Mouse (Mus musculus) 3T3-L1 (cell line): ENCODE results near the gene Wapl.

Experiments used
- DNase-seq: peaks from one replicate; pipeline ENCODE4 v3.0.0-alpha.2; 2015; ENCODE audit warnings: low read depth, low spot score

Gene Wapl

DNA sequence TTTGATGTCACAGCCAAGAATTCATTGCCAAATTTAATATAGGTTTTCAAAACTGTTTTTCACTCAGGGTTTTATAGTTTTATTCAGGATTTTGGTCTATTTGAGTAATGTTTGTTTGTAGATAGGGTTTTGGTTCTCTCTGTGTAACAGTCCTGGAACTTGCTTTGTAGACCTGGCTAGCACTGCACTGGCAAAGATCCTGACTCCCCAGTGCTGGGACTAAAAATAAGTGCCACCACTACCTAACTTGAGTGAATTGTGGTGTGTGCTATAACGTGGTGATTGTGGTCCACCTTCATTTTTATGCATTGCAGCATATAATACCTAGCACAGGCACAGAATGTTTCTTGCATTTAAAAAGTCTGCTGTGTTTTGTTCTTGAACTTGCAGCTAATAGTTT is 23.6 kb downstream of the Wapl start:
- no peak for DNase-seq

DNA sequence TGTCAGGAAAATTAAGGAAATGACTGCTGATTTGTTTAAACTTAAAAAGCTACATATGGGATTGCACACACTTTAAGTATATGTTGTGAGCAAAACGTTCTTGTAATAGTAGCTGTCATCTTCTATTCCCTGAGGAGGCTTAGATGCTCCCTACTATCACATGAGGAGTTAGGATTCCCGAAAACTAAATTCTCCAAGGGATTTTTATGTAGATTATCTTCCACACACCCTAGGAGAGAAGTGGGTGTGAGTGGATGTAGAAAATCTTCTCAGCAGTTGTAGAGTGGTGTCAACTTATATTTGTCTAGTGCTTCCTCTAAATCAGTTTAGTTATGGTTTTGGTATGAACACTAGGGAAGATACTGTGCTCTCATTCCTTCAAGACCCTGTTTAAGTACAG is 36.5 kb downstream of the Wapl start:
- no peak for DNase-seq

GRCm38 (mm10) chr14:34712027-34712426 is 38.3 kb downstream of the Wapl start:
- no peak for DNase-seq

DNA sequence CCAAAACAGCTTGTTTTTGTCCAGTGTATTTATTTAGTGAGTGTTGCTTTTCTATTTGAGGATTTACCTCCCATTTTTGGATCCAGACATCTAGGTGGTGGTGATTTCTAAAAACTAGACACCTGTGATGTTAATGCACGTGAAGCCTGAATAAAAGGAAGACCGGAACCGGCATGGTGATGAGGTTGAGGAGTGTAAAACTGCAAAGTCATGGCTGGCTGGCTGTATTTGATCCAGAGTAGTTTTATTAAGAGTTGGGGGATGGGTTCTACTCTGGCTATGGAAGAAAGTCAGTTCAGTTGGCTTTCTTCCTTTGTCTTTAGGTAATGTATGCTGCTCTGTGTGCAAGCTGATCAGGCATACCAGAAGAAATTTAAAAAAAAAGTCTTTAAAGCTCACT is 39.1 kb downstream of the Wapl start:
- no peak for DNase-seq

DNA sequence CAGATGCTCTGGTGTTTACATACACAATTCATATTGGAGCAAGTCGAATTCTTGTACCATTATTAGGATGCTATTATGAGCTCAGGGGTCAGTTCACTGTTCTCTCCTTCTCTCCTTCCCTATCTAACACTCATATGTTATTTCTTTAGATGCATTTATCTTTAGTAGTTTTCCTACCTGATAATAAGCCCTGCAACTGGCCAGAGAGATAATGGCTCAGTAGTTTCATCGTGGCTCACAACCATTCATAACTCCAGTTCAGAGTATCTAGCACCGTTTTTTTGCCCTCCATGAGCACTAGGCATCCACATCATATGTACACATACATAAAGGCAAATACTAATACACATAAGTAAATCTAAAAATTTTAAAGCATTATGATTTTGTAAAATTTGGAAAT is 44.4 kb downstream of the Wapl start:
- no peak for DNase-seq

DNA sequence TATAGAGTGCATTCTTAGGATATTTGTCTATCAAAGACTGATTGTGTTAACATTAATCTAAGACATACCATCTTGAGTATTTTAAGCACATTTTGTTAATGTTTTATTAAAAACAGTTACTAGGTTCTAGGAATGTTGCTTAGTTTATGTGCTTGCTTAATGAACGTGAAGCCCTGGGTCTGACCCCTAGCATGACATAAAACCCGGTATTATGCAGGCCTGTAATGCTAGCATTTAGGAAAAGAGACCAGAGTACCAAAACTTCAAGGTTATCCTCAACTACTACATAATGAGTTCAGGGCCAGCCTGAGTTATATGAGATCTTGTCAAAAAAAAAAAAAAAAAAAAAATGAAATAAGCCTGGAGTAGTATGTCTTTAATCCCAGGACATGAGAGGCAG is 54.0 kb downstream of the Wapl start:
- DNase-seq: no peak

GRCm38 (mm10) chr14:34735405-34735804 is 61.7 kb downstream of the Wapl start:
- DNase-seq: peak; percentile 47

GRCm38 (mm10) chr14:34745401-34745800 is 71.7 kb downstream of the Wapl start:
- DNase-seq: no peak

DNA sequence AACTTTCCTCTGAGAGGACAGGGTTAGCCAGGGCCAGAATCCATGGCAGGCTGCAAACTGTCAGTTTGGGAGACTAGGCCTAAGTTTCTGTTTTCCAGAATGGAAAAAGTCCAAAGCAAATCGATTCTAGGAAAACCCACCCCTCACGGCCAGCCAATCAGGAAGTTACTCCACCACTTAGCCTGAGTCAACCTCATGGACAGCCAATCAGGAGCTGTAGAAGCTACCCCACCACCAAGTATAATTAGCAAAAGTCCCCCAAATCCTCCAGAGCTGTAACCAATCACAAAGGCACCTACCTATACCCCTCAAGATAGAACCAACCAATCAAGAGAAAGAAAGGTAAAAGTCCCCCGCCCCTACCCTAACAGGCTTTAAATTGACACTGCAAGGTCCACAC is 82.0 kb downstream of the Wapl start:
- DNase-seq: no peak

DNA sequence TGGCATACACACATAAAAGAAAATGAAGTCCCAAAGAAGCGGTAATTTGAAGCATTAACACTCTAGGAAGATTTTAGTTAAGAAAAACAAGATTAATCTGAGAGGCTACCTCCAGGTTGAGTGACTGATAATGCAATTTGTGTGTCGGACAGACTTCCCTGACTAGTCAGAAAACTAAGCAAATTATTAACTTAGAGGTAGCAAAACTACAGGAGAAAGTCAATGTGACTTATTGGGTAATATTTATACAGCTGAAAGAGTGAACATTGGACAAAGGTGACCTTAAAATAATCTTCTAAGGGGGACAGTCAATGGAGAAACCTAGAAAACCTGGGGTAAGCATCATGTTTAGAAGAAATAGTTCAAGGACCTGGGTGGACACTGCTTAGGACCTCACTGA is 86.2 kb downstream of the Wapl start:
- DNase-seq: no peak

- DNase-seq: no peak
Observed at GRCm38 (mm10) chr14:34761082-34761959, 87.6 kb downstream of the Wapl start.

- peak; percentile 59 for DNase-seq
Observed at GRCm38 (mm10) chr14:34762682-34763081, 89.0 kb downstream of the Wapl start.

DNA sequence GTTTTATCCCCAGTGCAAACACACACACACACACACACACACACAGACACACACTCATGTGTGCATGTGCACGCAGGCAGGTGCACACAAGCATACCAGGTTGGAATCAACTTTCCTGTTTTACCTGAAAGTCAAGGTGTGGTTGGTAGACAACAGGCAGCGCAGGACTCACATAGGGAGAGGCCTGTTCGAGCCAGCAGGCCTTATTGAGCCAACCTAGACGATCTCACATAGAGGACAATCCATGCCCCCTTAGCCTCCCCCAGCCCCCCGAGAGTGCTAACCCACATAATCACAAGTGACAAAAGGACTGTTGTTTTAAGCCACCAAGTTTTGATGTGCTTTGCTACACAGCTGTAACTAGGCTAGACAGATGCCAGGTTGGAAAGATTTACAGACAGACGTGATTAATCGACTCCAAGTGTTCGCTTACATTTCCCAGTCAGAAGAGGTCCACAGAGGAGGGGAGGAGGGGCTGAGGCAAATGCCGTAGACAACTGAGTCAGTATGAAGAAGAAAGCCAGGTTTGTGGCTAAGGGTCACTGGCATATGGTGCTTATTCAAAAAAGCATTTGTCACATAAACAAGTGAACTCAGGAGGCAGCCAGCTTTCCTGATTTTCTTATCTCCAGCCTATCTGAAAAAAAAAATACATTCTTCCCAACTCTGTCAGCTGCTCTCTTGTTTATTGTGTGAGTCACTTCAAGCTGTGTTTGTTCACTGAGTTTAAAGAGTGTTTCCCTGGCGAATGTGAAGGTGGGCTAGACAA is 90.2 kb downstream of the Wapl start:
- DNase-seq: peak; percentile 91

GRCm38 (mm10) chr14:34764908-34765307 is 91.2 kb downstream of the Wapl start:
- DNase-seq: no peak

DNA sequence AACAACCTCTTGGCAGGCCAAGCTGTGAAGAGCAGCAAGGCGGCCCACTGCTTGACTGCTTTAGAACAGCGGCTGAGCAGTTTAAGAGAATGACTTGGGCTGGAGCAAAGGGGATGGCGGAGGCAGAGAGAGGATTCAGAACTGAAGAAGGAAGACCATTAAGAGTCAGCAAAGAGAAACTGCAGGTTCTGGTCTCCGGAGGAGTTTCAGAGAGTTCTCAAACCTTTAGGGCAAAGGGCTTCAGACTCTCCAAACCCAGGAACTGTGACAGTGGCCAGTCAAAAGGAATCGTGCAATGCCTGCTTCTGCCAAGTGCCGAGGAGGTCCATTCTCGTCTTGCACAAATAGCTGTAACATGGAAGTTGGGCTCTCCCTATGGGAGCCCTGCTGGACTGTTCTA is 91.7 kb downstream of the Wapl start:
- no peak for DNase-seq

GRCm38 (mm10) chr14:34766181-34766580 is 92.5 kb downstream of the Wapl start:
- DNase-seq: no peak

DNA sequence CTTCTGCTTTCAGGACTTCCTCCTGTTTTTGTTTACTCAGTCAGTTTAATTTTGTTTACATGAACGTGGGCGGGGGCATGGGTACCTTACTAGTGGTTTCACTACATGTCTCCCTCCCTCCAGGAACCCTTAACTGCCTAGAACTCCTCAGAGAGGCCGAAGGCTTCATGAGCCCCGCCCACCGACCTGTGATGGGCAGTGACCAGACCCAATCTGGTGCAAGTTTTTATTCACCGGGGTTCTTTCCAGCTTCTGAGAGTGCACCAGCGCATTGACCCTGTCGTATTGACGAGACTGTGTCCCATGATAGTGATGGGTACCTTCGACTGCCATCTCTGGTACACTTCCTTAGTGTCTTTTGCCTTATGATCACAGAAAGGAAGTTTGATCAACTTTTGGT is 94.6 kb downstream of the Wapl start:
- DNase-seq: peak; percentile 69

DNA sequence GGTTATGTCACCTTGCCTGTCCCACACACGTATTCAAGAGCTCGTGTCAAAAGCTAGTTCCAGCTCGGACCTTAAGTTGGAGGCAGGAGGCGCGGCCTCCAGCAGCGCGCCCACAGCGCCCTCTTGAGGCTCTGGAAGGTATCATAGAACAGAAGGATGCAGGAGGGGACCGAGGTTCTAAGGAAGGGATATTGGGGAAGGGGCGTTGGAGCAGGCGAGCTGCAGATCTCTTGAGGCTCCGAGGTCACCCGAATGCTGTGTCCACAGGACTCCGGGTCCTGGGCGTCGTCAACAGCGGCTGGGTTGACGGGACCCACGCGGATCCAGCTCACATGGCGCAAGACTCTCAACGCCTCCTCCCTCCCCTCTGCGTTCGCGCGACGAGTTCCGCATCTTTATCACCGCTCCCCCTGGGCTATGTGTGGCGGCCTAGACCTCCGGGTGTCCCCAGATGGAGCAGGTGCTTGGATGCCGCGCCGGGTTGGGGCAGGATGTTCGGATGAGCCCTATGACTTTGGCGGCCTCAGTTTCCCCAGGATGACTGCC is 95.4 kb downstream of the Wapl start:
- peak; percentile 63 for DNase-seq

DNA sequence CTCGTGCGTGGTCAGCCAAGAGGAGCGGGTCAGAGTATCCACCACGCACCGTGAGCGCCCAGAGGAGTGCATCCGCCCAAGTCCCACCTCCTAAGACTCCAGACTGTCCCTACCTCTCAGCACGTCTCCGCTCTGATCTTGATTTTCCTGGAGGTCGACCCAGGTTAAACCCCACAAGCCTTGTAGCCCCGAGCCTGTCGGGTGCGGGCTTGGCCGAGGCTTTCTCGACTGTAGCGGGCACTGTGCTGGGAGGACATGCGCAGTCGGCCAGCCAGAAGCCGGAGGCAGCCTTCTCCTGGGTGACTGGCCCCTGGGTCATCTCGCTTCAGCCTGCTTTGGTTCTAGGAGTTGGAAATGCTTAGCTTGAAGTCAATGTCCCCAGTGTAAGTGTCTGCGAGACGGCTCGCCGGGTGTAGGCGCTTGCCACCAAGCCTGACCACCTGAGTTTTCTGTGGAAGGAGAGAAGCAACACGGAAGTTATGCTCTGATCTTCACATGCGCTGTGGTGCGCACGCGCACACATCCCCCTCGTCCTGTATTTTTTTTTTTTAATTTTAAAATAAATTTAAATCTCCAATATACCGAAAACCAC is 95.9 kb downstream of the Wapl start:
- DNase-seq: no peak

GRCm38 (mm10) chr14:34770467-34770866 is 96.7 kb downstream of the Wapl start:
- DNase-seq: no peak

GRCm38 (mm10) chr14:34771601-34772000 is 97.9 kb downstream of the Wapl start:
- no peak for DNase-seq

GRCm38 (mm10) chr14:34772132-34772531 is 98.4 kb downstream of the Wapl start:
- no peak for DNase-seq
